Mouse (Mus musculus) liver, adult 2 months (tissue): ENCODE results near the gene Gm49366.
A peak's percentile ranks its signal among the peaks of the same experiment; 100 is the strongest.

Source experiments
- CTCF ChIP-seq: fragments of 200-500 bp; IDR thresholded peaks from 2 replicates; pipeline ENCODE4 v1.5.1; 2011; ENCODE audit warnings: low read depth, low read length, control low read depth
- POLR2A ChIP-seq: fragments of 200-500 bp; IDR thresholded peaks from 2 replicates; pipeline ENCODE4 v1.6.1; 2011; ENCODE audit warnings: low read length, control low read depth; ENCODE audit not compliant: insufficient read depth; ENCODE audit errors: extremely low read depth

GRCm38 (mm10) chr12:84060946-84061345 lies 22.2 kb downstream of the Gm49366 start:
- TF ChIP-seq CTCF (peak; percentile 4; the same call in 1 of the 2 replicates), POLR2A (no peak)
